Mouse (Mus musculus): ENCODE data around the gene Ssbp3.

The Ssbp3 gene

GRCm38 (mm10) chr4:106910201-106911172, at the start of gene Ssbp3:
Ssbp3 (plus strand) TSS chr4:106910701.
- DNase-seq (ENCODE audit: low spot score): no peak

- no peak for DNase-seq (ENCODE audit: low spot score)
Measured at GRCm38 (mm10) chr4:106861871-106862270, 48.6 kb upstream of the Ssbp3 start.

GRCm38 (mm10) chr4:106862317-106862716, 48.2 kb upstream of the Ssbp3 start:
- DNase-seq (ENCODE audit: low spot score): no peak

- no peak for DNase-seq (ENCODE audit: low spot score)
Measured at GRCm38 (mm10) chr4:106862767-106863370, 47.6 kb upstream of the Ssbp3 start.

- DNase-seq (ENCODE audit: low spot score): no peak
Measured at GRCm38 (mm10) chr4:106865415-106866110, 44.9 kb upstream of the Ssbp3 start.

GRCm38 (mm10) chr4:106866381-106866780, 44.1 kb upstream of the Ssbp3 start:
- no peak for DNase-seq (ENCODE audit: low spot score)

GRCm38 (mm10) chr4:106866845-106867244, 43.7 kb upstream of the Ssbp3 start:
- DNase-seq (ENCODE audit: low spot score): no peak

GRCm38 (mm10) chr4:106868737-106869438, 41.6 kb upstream of the Ssbp3 start:
- DNase-seq (ENCODE audit: low spot score): no peak

- DNase-seq (ENCODE audit: low spot score): no peak
Measured at GRCm38 (mm10) chr4:106869539-106869951, 41.0 kb upstream of the Ssbp3 start.

- DNase-seq (ENCODE audit: low spot score): no peak
Measured at GRCm38 (mm10) chr4:106870556-106870955, 39.9 kb upstream of the Ssbp3 start.

GRCm38 (mm10) chr4:106874501-106874900, 36.0 kb upstream of the Ssbp3 start:
- no peak for DNase-seq (ENCODE audit: low spot score)

- DNase-seq (ENCODE audit: low spot score): no peak
Measured at GRCm38 (mm10) chr4:106881101-106881500, 29.4 kb upstream of the Ssbp3 start.

- DNase-seq (ENCODE audit: low spot score): no peak
Measured at GRCm38 (mm10) chr4:106883149-106883548, 27.4 kb upstream of the Ssbp3 start.

- no peak for DNase-seq (ENCODE audit: low spot score)
Measured at GRCm38 (mm10) chr4:106886307-106887085, 24.0 kb upstream of the Ssbp3 start.

- DNase-seq (ENCODE audit: low spot score): no peak
Measured at GRCm38 (mm10) chr4:106896086-106896485, 14.4 kb upstream of the Ssbp3 start.

GRCm38 (mm10) chr4:106898923-106899322, 11.6 kb upstream of the Ssbp3 start:
- no peak for DNase-seq (ENCODE audit: low spot score)

- DNase-seq (ENCODE audit: low spot score): no peak
Measured at GRCm38 (mm10) chr4:106899471-106899870, 11.0 kb upstream of the Ssbp3 start.

- no peak for DNase-seq (ENCODE audit: low spot score)
Measured at GRCm38 (mm10) chr4:106900718-106901117, 9.8 kb upstream of the Ssbp3 start.

GRCm38 (mm10) chr4:106901610-106902009, 8.9 kb upstream of the Ssbp3 start:
- no peak for DNase-seq (ENCODE audit: low spot score)

- no peak for DNase-seq (ENCODE audit: low spot score)
Measured at GRCm38 (mm10) chr4:106902157-106902556, 8.3 kb upstream of the Ssbp3 start.

- no peak for DNase-seq (ENCODE audit: low spot score)
Measured at GRCm38 (mm10) chr4:106905898-106906297, 4.6 kb upstream of the Ssbp3 start.
